Mouse (Mus musculus): ENCODE results near the gene Fhl1.

Gene Fhl1

GRCm38 (mm10) chrX:56731306-56732201 lies at the start of gene Fhl1:
Gene Fhl1, plus strand, starts transcription at chrX:56731787.
- peak; percentile 29 for DNase-seq (ENCODE audit: low spot score)

GRCm38 (mm10) chrX:56682156-56682720 lies 49.3 kb upstream of the Fhl1 start:
- no peak for DNase-seq (ENCODE audit: low spot score)

- DNase-seq (ENCODE audit: low spot score), result no peak
Observed at GRCm38 (mm10) chrX:56683521-56683920, 48.1 kb upstream of the Fhl1 start.

GRCm38 (mm10) chrX:56692554-56692953 lies 39.0 kb upstream of the Fhl1 start:
- DNase-seq (ENCODE audit: low spot score), result no peak

GRCm38 (mm10) chrX:56694539-56694938 lies 37.0 kb upstream of the Fhl1 start:
- DNase-seq (ENCODE audit: low spot score), result no peak

- DNase-seq (ENCODE audit: low spot score), result no peak
Observed at GRCm38 (mm10) chrX:56697199-56697780, 34.3 kb upstream of the Fhl1 start.

GRCm38 (mm10) chrX:56697886-56698285 lies 33.7 kb upstream of the Fhl1 start:
- DNase-seq (ENCODE audit: low spot score), result no peak

GRCm38 (mm10) chrX:56701261-56701660 lies 30.3 kb upstream of the Fhl1 start:
- DNase-seq (ENCODE audit: low spot score), result no peak

- DNase-seq (ENCODE audit: low spot score), result no peak
Observed at GRCm38 (mm10) chrX:56703965-56704562, 27.5 kb upstream of the Fhl1 start.

GRCm38 (mm10) chrX:56708592-56709370 lies 22.8 kb upstream of the Fhl1 start:
- no peak for DNase-seq (ENCODE audit: low spot score)

- no peak for DNase-seq (ENCODE audit: low spot score)
Observed at GRCm38 (mm10) chrX:56710522-56710921, 21.1 kb upstream of the Fhl1 start.

- no peak for DNase-seq (ENCODE audit: low spot score)
Observed at GRCm38 (mm10) chrX:56712666-56713065, 18.9 kb upstream of the Fhl1 start.

GRCm38 (mm10) chrX:56722559-56722958 lies 9.0 kb upstream of the Fhl1 start:
- no peak for DNase-seq (ENCODE audit: low spot score)

GRCm38 (mm10) chrX:56728507-56728906 lies 3.1 kb upstream of the Fhl1 start:
- no peak for DNase-seq (ENCODE audit: low spot score)

- DNase-seq (ENCODE audit: low spot score), result no peak
Observed at GRCm38 (mm10) chrX:56730828-56731305, 720 bp upstream of the Fhl1 start.

GRCm38 (mm10) chrX:56732401-56732800 lies 814 bp downstream of the Fhl1 start:
- no peak for DNase-seq (ENCODE audit: low spot score)

- no peak for DNase-seq (ENCODE audit: low spot score)
Observed at GRCm38 (mm10) chrX:56734436-56734835, 2.8 kb downstream of the Fhl1 start.

GRCm38 (mm10) chrX:56736226-56736625 lies 4.6 kb downstream of the Fhl1 start:
- no peak for DNase-seq (ENCODE audit: low spot score)

- DNase-seq (ENCODE audit: low spot score), result no peak
Observed at GRCm38 (mm10) chrX:56737848-56738554, 6.4 kb downstream of the Fhl1 start.

GRCm38 (mm10) chrX:56741428-56741827 lies 9.8 kb downstream of the Fhl1 start:
- no peak for DNase-seq (ENCODE audit: low spot score)

GRCm38 (mm10) chrX:56751536-56751935 lies 19.9 kb downstream of the Fhl1 start:
- DNase-seq (ENCODE audit: low spot score), result no peak

Measured in urinary bladder, postnatal 25 days (tissue).